Mouse (Mus musculus) lung, postnatal 0 days (tissue): Measurements from ENCODE around the gene Nifk. TPM values are rescaled to one million over a fixed set of nuclear protein-coding genes. Genes with fewer than 3 reads are reported as not detected.

Source experiments
- ATAC-seq: fragments of 200-750 bp; cut with Nextera tagmentation; 2 replicates; pipeline ENCODE4 v1.8.0; 2017; ENCODE audit warnings: moderate library complexity
- DNase-seq: peaks from one replicate; pipeline ENCODE4 v3.0.0-alpha.2; 2016; ENCODE audit warnings: low spot score
- H3K27ac ChIP-seq: fragments of 300-500 bp; sonication (generic); 2 replicates; pipeline ENCODE4 v1.5.1; 2014; ENCODE audit warnings: antibody characterized with exemption, mild to moderate bottlenecking, low read length, mixed read lengths
- H3K27me3 ChIP-seq: fragments of 300-500 bp; sonication (generic); replicated peaks from 2 replicates; pipeline ENCODE4 v1.6.1; 2014; ENCODE audit warnings: low read length, mixed read lengths; ENCODE audit not compliant: insufficient read depth
- H3K36me3 ChIP-seq: fragments of 300-500 bp; sonication (generic); 2 replicates; pipeline ENCODE4 v1.6.1; 2014; ENCODE audit warnings: low read length, mixed read lengths; ENCODE audit not compliant: insufficient read depth
- H3K4me1 ChIP-seq: fragments of 300-500 bp; sonication (generic); 2 replicates; pipeline ENCODE4 v1.6.1; 2014; ENCODE audit warnings: antibody characterized with exemption, low read depth, low read length, mixed read lengths; ENCODE audit not compliant: insufficient read depth
- H3K4me2 ChIP-seq: fragments of 300-500 bp; sonication (generic); replicated peaks from 2 replicates; pipeline ENCODE4 v1.6.1; 2014; ENCODE audit warnings: low read depth, mild to moderate bottlenecking, low read length, moderate library complexity, mixed read lengths
- H3K4me3 ChIP-seq: fragments of 300-500 bp; sonication (generic); 2 replicates; pipeline ENCODE4 v1.5.1; 2014; ENCODE audit warnings: low read depth, low read length
- H3K9ac ChIP-seq: fragments of 300-500 bp; sonication (generic); replicated peaks from 2 replicates; pipeline ENCODE4 v1.6.1; 2014; ENCODE audit warnings: low read depth, mild to moderate bottlenecking
- H3K9me3 ChIP-seq: fragments of 300-500 bp; sonication (generic); 2 replicates; pipeline ENCODE4 v1.6.1; 2016; ENCODE audit warnings: low read length, mixed read lengths
- CTCF ChIP-seq: IDR thresholded peaks from 2 replicates; pipeline ENCODE4 v1.5.1; 2016; ENCODE audit warnings: antibody characterized with exemption, mild to moderate bottlenecking
- EP300 ChIP-seq: IDR thresholded peaks from 2 replicates; pipeline ENCODE4 v1.6.1; 2016; ENCODE audit warnings: antibody characterized with exemption, mild to moderate bottlenecking, control low read depth
- WGBS: fragments of 180-500 bp; shearing (Covaris S2); extraction: QIAGEN DNeasy Blood & Tissue Kit; methylation state at CpG from one replicate; pipeline ENCODE4 v1.1.7; 2014; 5-methylcytosine and 5-hydroxymethylcytosine counted together
- polyA plus RNA-seq: library from polyadenylated mRNA; unstranded; fragments of >200 nt; fragmentation: Nextera tagmentation; extraction: Ambion mirVana; gene quantifications from 2 replicates; pipeline ENCODE4 v1.2.1, GENCODE M21; 2015

The Nifk gene
- polyA plus RNA-seq, 1 experiment from 2014 or later, result 30.7 TPM

DNA sequence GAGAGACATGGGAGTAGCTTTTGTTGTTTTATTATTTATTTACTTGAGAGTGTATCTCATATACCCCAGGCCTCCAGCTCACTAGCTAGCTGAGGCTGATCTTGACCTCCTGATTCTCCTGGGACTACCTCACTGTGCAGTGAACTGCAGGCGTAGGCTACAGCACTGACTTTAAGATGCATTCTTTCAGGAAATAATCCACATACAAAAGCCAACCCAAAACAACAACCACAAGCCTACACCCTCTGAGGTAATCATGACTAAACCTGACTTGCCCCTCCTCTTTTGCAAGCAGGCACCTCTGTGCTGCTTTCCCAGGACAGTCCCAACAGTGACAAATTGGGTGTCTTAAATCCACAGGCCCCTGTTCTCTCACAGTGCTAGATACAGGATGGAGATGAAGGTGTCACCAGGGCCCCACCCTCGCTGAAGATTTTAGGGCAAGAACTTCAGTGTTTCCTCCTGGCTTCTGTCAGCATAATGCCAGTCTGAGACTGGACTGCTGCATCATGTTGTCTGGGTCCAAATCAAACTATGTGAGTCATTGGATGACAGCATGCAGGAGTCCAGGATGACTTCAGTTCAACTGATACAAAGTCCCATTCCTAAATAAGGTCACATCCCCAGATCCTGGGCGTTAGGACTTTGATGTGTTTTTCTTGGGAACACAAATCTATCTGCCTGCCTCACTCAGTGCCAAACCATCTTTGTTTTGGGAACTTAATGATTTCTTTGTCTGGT, 47.3 kb downstream of the Nifk start:
- H3K9me3 ChIP-seq, result no peaks in the 10 kb centered on the region
- no peak overlapping the region for H3K4me3 ChIP-seq
- no peak for TF ChIP-seq EP300
- TF ChIP-seq CTCF, result no peak
- no peak overlapping the region for H3K9ac ChIP-seq
- H3K27me3 ChIP-seq, result no peaks in the 10 kb centered on the region
- no peak for DNase-seq
- no peaks in the 10 kb centered on the region for H3K36me3 ChIP-seq
- H3K27ac ChIP-seq, result no peak overlapping the region
- ATAC-seq, result no peak
- H3K4me2 ChIP-seq, result no peak overlapping the region
- WGBS, result 48% methylated on average over 3 of the region's 3 CpGs
- no peaks in the 10 kb centered on the region for H3K4me1 ChIP-seq

DNA sequence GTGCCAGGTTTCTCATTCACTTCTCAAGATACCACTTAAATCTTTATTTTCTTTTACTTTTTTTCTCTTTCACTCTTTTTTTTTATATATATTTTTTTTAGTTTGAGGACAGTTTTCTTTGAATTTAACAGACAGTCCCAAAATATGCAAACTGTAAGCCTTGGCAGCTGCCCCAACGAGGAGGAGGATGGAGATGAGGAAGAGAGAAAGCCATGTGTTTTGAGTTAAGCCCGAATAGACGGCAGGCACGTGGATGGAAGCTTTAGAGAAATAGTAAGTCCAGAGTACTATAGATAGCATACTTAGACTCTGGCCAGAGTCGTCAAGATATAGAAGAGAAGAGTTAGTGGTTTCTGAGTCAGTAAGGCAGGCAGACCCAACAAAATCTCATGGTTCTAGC, 56.1 kb downstream of the Nifk start:
- no peak for TF ChIP-seq EP300
- TF ChIP-seq CTCF, result no peak
- Histone ChIP-seq H3K9me3 (no peaks in the 10 kb centered on the region), H3K9ac (no peak overlapping the region), H3K4me1 (no peaks in the 10 kb centered on the region), H3K36me3 (no peaks in the 10 kb centered on the region), H3K4me3 (no peak overlapping the region), H3K27me3 (no peaks in the 10 kb centered on the region), H3K4me2 (no peak overlapping the region), H3K27ac (no peak overlapping the region)
- 78% methylated on average over 5 of the region's 5 CpGs for WGBS
- no peak for ATAC-seq
- DNase-seq, result no peak

DNA sequence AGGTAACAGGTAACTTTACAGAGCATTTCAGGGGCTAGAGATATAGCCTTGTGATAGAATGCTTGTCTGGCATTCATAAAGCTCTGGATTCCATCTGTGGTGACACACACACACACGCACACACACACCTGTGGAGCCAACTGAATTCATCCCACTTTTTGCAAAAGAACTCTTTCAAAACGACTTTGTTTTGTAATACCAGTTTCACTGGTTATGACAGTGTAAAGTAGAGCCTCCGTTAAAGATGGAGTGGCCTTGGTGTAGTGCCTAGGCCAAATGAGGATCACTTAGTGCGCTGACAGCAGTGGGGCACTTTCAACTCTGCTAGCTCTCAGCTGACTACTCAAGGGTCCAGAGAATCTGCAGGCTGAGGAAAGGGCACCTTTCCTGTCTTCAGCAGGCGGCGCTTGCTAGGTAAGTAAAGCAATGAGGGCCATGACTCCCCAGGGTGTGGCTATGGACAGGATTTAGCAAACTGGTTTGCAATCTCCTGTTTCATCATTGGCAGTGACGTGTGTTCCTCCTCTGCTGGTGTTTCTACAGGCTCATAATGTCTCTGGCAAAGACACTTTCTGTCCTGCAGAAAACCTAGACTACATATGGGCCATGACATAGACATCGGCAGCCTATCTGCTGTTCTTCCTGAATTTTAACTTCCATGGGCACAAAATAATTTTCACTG, 58.6 kb downstream of the Nifk start:
- Histone ChIP-seq H3K27ac (no peak overlapping the region), H3K36me3 (no peaks in the 10 kb centered on the region), H3K9ac (no peak overlapping the region), H3K9me3 (no peaks in the 10 kb centered on the region), H3K4me1 (no peaks in the 10 kb centered on the region), H3K4me3 (no peak overlapping the region), H3K4me2 (no peak overlapping the region), H3K27me3 (no peaks in the 10 kb centered on the region)
- TF ChIP-seq CTCF, result no peak
- no peak for TF ChIP-seq EP300
- ATAC-seq, result no peak
- WGBS, result 71% methylated on average over 8 of the region's 8 CpGs
- DNase-seq, result no peak

Other genes starting within 250 kb of the Nifk start
- 0.04 and 0.07 TPM in 2 replicates for gene Gm29106, start 145.3 kb upstream of the Nifk start, polyA plus RNA-seq
- gene Tsn, start 10.1 kb upstream of the Nifk start, polyA plus RNA-seq, result 226 and 232 TPM in 2 replicates
- 14.8 and 19.6 TPM in 2 replicates for gene Clasp1, start 67.2 kb downstream of the Nifk start, polyA plus RNA-seq